Mouse (Mus musculus) forebrain, postnatal 0 days (tissue): ENCODE measurements around the gene BC025920. TPM values are rescaled to one million over a fixed set of nuclear protein-coding genes. Genes with fewer than 3 reads are reported as not detected.

ENCODE experiments used
- ATAC-seq: fragments of 200-750 bp; cut with Nextera tagmentation; 2 replicates; pipeline ENCODE4 v1.8.0; 2017; ENCODE audit warnings: mild to moderate bottlenecking, moderate library complexity
- DNase-seq: peaks from one replicate; pipeline ENCODE4 v3.0.0-alpha.2; 2015
- H3K27ac ChIP-seq: fragments of 300-500 bp; sonication (generic); 2 replicates; pipeline ENCODE4 v1.5.1; 2014; ENCODE audit warnings: low read depth, mild to moderate bottlenecking, antibody characterized with exemption, low read length, moderate library complexity, mixed read lengths
- H3K27me3 ChIP-seq: fragments of 300-500 bp; sonication (generic); 2 replicates; pipeline ENCODE4 v1.6.1; 2014; ENCODE audit warnings: mild to moderate bottlenecking, low read length, mixed read lengths; ENCODE audit not compliant: insufficient read depth
- H3K36me3 ChIP-seq: fragments of 300-500 bp; sonication (generic); 2 replicates; pipeline ENCODE4 v1.6.1; 2014; ENCODE audit warnings: mild to moderate bottlenecking, moderate library complexity; ENCODE audit not compliant: insufficient read depth
- H3K4me1 ChIP-seq: fragments of 300-500 bp; sonication (generic); 2 replicates; pipeline ENCODE4 v1.6.1; 2014; ENCODE audit warnings: antibody characterized with exemption; ENCODE audit not compliant: insufficient read depth
- H3K4me2 ChIP-seq: fragments of 300-500 bp; sonication (generic); 2 replicates; pipeline ENCODE4 v1.6.1; 2014; ENCODE audit warnings: low read depth, mild to moderate bottlenecking, moderate library complexity
- H3K4me3 ChIP-seq: fragments of 300-500 bp; sonication (generic); 2 replicates; pipeline ENCODE4 v1.5.1; 2014; ENCODE audit warnings: low read depth, low read length, mixed read lengths
- H3K9ac ChIP-seq: fragments of 300-500 bp; sonication (generic); 2 replicates; pipeline ENCODE4 v1.6.1; 2014; ENCODE audit warnings: mild to moderate bottlenecking
- H3K9me3 ChIP-seq: fragments of 300-500 bp; sonication (generic); 2 replicates; pipeline ENCODE4 v1.6.1; 2016; ENCODE audit warnings: low read length
- CTCF ChIP-seq: sonication (generic); IDR thresholded peaks from 2 replicates; pipeline ENCODE4 v1.5.1; 2016; ENCODE audit warnings: antibody characterized with exemption, control low read depth, low read depth
- WGBS: fragments of 180-500 bp; shearing (Covaris S2); extraction: QIAGEN DNeasy Blood & Tissue Kit; methylation state at CpG from one replicate; pipeline ENCODE4 v1.1.7; 2014; 5-methylcytosine and 5-hydroxymethylcytosine counted together
- polyA plus RNA-seq: library from polyadenylated mRNA; unstranded; fragments of >200 nt; fragmentation: Nextera tagmentation; extraction: Ambion mirVana; gene quantifications from 2 replicates; pipeline ENCODE4 v1.2.1, GENCODE M21; 2015
- total RNA-seq: library from RNA; depleted of rRNA; stranded (reverse); fragments of >200 nt; gene quantifications from 2 replicates; pipeline ENCODE4 v1.2.3, GENCODE M21; 2014

BC025920 gene
- total and polyA plus RNA-seq, 2 experiments from 2014 or later = 1.4 to 4.7 TPM

DNA sequence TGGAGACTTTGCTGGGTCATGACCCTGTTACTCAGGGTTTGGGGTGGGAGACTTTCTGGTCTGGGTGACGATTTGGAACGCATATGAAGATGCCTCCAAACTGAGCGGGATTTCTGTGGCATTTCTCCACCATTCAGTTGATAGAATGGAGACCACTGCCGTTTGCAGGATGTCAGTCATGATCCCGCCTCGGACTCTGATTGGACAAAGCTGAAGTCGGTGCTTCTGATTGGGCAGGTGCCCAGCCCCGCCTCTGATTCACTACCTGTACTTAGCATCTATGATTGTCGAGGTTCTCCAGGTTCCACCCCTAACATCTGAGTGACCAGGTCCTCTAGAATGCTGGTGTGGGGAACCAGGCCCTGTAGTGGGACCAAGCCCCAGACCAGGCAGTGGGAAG is 14.7 kb downstream of the BC025920 start:
- no peak overlapping the region for H3K4me2 ChIP-seq
- DNase-seq (no peak), ATAC-seq (no peak)
- no peak overlapping the region for H3K4me3 ChIP-seq
- no peak overlapping the region for H3K9ac ChIP-seq
- H3K4me1 ChIP-seq = no peaks in the 10 kb centered on the region
- 62% methylated on average over 9 of the region's 9 CpGs for WGBS
- no peak overlapping the region for H3K27ac ChIP-seq
- H3K9me3 ChIP-seq = no peaks in the 10 kb centered on the region
- no peak for TF ChIP-seq CTCF
- peaks cover 43% of the 10 kb centered on the region for H3K36me3 ChIP-seq
- H3K27me3 ChIP-seq = no peaks in the 10 kb centered on the region

DNA sequence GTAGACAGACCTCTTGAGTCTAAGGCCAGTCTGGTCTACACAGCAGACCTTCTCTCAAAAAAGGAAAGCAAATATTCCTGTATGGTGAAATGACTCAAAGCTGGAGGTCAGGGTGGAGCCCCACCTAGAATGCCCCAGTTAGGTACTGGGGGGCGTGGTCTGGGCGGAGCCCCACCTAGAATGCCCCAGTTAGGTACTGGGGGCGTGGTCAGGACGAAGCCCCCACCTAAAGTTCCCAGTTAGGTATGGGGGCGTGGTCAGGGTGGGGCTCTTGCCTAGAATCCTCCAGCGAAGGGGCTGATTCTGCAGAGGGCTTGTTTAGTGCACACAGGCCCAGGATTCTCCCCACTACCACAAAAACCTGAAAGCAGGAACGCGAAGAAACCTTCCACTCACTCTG is 17.4 kb downstream of the BC025920 start:
- no peaks in the 10 kb centered on the region for H3K27me3 ChIP-seq
- no peak overlapping the region for H3K4me2 ChIP-seq
- WGBS = 65% methylated on average over 8 of the region's 8 CpGs
- DNase-seq (no peak), ATAC-seq (no peak)
- no peak overlapping the region for H3K9ac ChIP-seq
- no peak overlapping the region for H3K27ac ChIP-seq
- H3K36me3 ChIP-seq = peaks cover 43% of the 10 kb centered on the region
- H3K4me1 ChIP-seq = peaks cover 11% of the 10 kb centered on the region
- no peak for TF ChIP-seq CTCF
- no peaks in the 10 kb centered on the region for H3K9me3 ChIP-seq
- no peak overlapping the region for H3K4me3 ChIP-seq

GRCm38 (mm10) chr10:81626101-81626993 is 20.3 kb downstream of the BC025920 start:
- Histone ChIP-seq H3K4me3 (peak overlapping the region; percentile 90), H3K9me3 (no peaks in the 10 kb centered on the region), H3K36me3 (peaks cover 35% of the 10 kb centered on the region), H3K27ac (peak overlapping the region; percentile 86; the same call in 1 of the 2 replicates), H3K4me2 (peak overlapping the region; percentile 80), H3K4me1 (peaks cover 11% of the 10 kb centered on the region), H3K9ac (peak overlapping the region; percentile 88), H3K27me3 (no peaks in the 10 kb centered on the region)
- ATAC-seq (no peak), DNase-seq (no peak)
- 89% methylated on average over 22 of the region's 22 CpGs for WGBS
- TF ChIP-seq CTCF = no peak

DNA sequence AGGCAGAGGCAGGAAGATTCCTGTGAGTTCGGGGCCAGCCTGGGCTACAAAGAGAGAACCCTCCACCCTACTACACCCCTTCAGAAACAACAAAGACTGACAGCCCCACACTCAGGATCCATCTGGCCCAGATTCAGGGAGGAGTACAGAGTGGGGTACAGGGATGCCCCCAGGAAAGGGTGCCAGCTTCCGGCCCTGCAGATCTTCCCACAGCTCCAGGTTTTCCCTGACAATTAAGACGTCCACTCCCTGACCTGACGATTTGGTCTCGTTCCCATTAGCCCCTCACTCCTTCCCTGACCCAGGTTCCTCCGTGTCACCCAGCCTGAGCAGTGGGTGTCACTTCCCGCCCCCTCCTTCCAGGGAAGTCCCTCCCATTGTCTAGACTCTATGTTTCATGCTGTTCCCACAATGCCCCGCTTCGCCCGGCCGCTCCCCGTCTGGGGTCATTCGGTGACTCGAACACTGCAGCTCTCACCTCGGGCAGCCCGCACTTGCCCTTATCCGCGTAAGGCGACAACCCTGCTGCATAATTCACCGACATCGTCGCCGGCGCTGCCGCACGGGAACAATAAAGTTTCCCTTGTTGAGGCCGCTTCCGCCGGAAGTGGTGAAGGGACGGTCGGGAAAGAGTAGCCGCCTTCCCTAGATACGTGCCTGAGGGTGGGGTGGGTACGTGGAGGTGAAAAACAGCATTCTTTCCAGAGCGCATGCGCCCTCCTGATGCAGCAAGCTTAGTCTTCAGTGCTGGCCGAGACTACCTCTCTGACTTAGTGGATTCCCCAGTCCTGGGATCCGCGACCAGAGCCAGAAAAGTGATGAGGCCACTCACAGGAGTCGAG is 21.1 kb downstream of the BC025920 start, which contains the start of gene Sirt6:
Sirt6 (minus strand) TSS at position 804 of the 842 bp plus-strand sequence.
- peak within 1 kb of the TSS; percentile 80 for H3K4me2 ChIP-seq
- DNase-seq (peak; percentile 96), ATAC-seq (peak; percentile 95)

GRCm38 (mm10) chr10:81627836-81628220 is 21.8 kb downstream of the BC025920 start:
- WGBS = 60% methylated on average over 7 of the region's 7 CpGs
- H3K4me2 ChIP-seq = peak overlapping the region; percentile 80
- peak; percentile 21 for ATAC-seq
- H3K9me3 ChIP-seq = no peaks in the 10 kb centered on the region
- peak overlapping the region; percentile 90 for H3K4me3 ChIP-seq
- H3K36me3 ChIP-seq = peaks cover 22% of the 10 kb centered on the region
- TF ChIP-seq CTCF = no peak
- H3K9ac ChIP-seq = peak overlapping the region; percentile 88
- no peak for DNase-seq
- no peaks in the 10 kb centered on the region for H3K27me3 ChIP-seq
- peak overlapping the region; percentile 86 for H3K27ac ChIP-seq
- peaks cover 11% of the 10 kb centered on the region for H3K4me1 ChIP-seq

More for the DNA sequence above, 21.1 kb downstream of the BC025920 start, which contains the start of gene Sirt6:
- Histone ChIP-seq H3K27ac (peak within 1 kb of the TSS; percentile 86), H3K36me3 (peaks cover 28% of the 10 kb centered on the region), H3K4me3 (peak within 1 kb of the TSS; percentile 90), H3K4me1 (peaks cover 11% of the 10 kb centered on the region), H3K27me3 (no peaks in the 10 kb centered on the region), H3K9ac (peak within 1 kb of the TSS; percentile 88), H3K9me3 (no peaks in the 10 kb centered on the region)
- 6% methylated on average over 40 of the region's 40 CpGs for WGBS
- no peak for TF ChIP-seq CTCF

GRCm38 (mm10) chr10:81628390-81628789 is 22.3 kb downstream of the BC025920 start, which contains the start of gene Ankrd24:
Gene Ankrd24, plus strand, starts transcription at chr10:81628540.
- no peak for DNase-seq
- Histone ChIP-seq H3K9ac (peak within 1 kb of the TSS; percentile 88), H3K27ac (peak within 1 kb of the TSS; percentile 86), H3K27me3 (no peaks in the 10 kb centered on the region), H3K9me3 (no peaks in the 10 kb centered on the region), H3K36me3 (peaks cover 22% of the 10 kb centered on the region), H3K4me1 (peaks cover 11% of the 10 kb centered on the region), H3K4me3 (peak within 1 kb of the TSS; percentile 90), H3K4me2 (peak within 1 kb of the TSS; percentile 80)
- no peak for TF ChIP-seq CTCF
- 87% methylated on average over 16 of the region's 16 CpGs for WGBS
- ATAC-seq = no peak
